8 mouse cellular contexts compared by ENCODE assay signal in genomic region chr3:36863427-36863826, GRCm38 (mm10). TPM values are rescaled to one million over a fixed set of nuclear protein-coding genes. Genes with fewer than 3 reads are reported as not detected.
DNase-seq lines count a peak whose midpoint lies in the region; ATAC-seq and TF ChIP-seq lines count a peak whose summit lies in the region.

No protein-coding gene starts in this region.

- H3K4me2 ChIP-seq in heart, embryonic 12.5 days: peak overlapping the region; percentile 82

- peak overlapping the region; percentile 93 for H3K9ac ChIP-seq in heart, embryonic 12.5 days

- H3K27ac ChIP-seq in heart, embryonic 12.5 days (ENCODE audit: poor library complexity, severe bottlenecking): peak overlapping the region; percentile 84
- peak overlapping the region; percentile 88 for H3K27ac ChIP-seq in limb, embryonic 10.5 days
- no peak overlapping the region; the same call in 1 of the 2 replicates for H3K27ac ChIP-seq in olfactory bulb, adult 2 months (ENCODE audit: insufficient read depth, low read depth, low read length)

- intact Hi-C loops in heart, postnatal 25 days (cut with DNase I): loop anchor here (10.0 kb wide), 1 partner anchor 551 kb away; the partner anchor contains the start of gene Spata5

- no peak for TF ChIP-seq CTCF in olfactory bulb, adult 2 months (IDR thresholded peaks at IDR 0.05; ENCODE audit: insufficient read depth, low read depth, low read length)

- no peak for TF ChIP-seq POLR2A in olfactory bulb, adult 2 months (IDR thresholded peaks at IDR 0.05; ENCODE audit: insufficient read depth, low read depth, low read length)

- H3K27me3 ChIP-seq in heart, embryonic 12.5 days (replicated peaks): no peaks in the 10 kb centered on the region
- H3K27me3 ChIP-seq in limb, embryonic 10.5 days (ENCODE audit: low read depth, poor library complexity, severe bottlenecking): no peaks in the 10 kb centered on the region

- peaks cover 4% of the 10 kb centered on the region; the same call in 1 of the 2 replicates for H3K4me1 ChIP-seq in heart, embryonic 12.5 days (replicated peaks)
- H3K4me1 ChIP-seq in limb, embryonic 10.5 days: peaks cover 9% of the 10 kb centered on the region
- H3K4me1 ChIP-seq in olfactory bulb, adult 2 months (ENCODE audit: control insufficient read depth, insufficient read depth, low read length): no peaks in the 10 kb centered on the region

- ATAC-seq in heart, embryonic 12.5 days (ENCODE audit: insufficient number of reproducible peaks, low FRiP score): peak; percentile 71
- ATAC-seq in CD4-positive, CD25-positive, alpha-beta regulatory T cell, adult 4 months: peak; percentile 13
- ATAC-seq in erythroblast, adult 5-6 weeks (replicated peaks; ENCODE audit: low FRiP score, poor library complexity, severe bottlenecking): peak; percentile 48

- peak overlapping the region; percentile 87 for H3K4me3 ChIP-seq in heart, embryonic 12.5 days
- H3K4me3 ChIP-seq in limb, embryonic 10.5 days: peak overlapping the region; percentile 94
- H3K4me3 ChIP-seq in olfactory bulb, adult 2 months (ENCODE audit: insufficient read depth, low read depth, low read length): peak overlapping the region; percentile 85

- 2% methylated on average over 20 of the region's 23 CpGs for WGBS in heart, embryonic 12.5 days
- WGBS in limb, embryonic 10.5 days: 4% methylated on average over 23 of the region's 23 CpGs
- WGBS in olfactory bulb, adult 2 months: 1% methylated on average over 23 of the region's 23 CpGs

- H3K9me3 ChIP-seq in heart, embryonic 12.5 days (replicated peaks): no peaks in the 10 kb centered on the region
- H3K9me3 ChIP-seq in limb, embryonic 10.5 days (replicated peaks): no peaks in the 10 kb centered on the region

- no peak for DNase-seq in heart, postnatal 25 days (ENCODE audit: low spot score)
- no peak for DNase-seq in limb, embryonic 10.5 days (ENCODE audit: low spot score)
- no peak for DNase-seq in right cerebral cortex, postnatal 10 days (ENCODE audit: low spot score in 2 of 2)
- no peak for DNase-seq in right cerebral cortex, postnatal 14 days

- peaks cover 24% of the 10 kb centered on the region for H3K36me3 ChIP-seq in heart, embryonic 12.5 days
- peaks cover 29% of the 10 kb centered on the region for H3K36me3 ChIP-seq in limb, embryonic 10.5 days

RNA-seq across cellular contexts. Expression of gene 4932438A13Rik, which starts 0.5 kb away (rescaled TPM):
- polyA plus RNA-seq in heart, embryonic 12.5 days (2016; fragmentation: Nextera tagmentation; extraction: Ambion mirVana): 34.7 and 37.5 TPM in 2 replicates
- 10 to 100 TPM; 36.6 to 50.4 TPM for total RNA-seq in heart, postnatal 25 days (2021)
- polyA plus RNA-seq in CD4-positive, CD25-positive, alpha-beta regulatory T cell, adult 4 months (2017; shearing (Covaris generic)): 10 to 100 TPM; 64.8 to 77.8 TPM
- 43.3 and 63.4 TPM in 2 replicates for total RNA-seq in erythroblast, adult 5-6 weeks (2015; ENCODE audit: low replicate concordance)
- 25.8 and 41.8 TPM in 2 replicates for total RNA-seq in erythroblast, adult 5-6 weeks (2017; ENCODE audit: low replicate concordance)
- polyA plus RNA-seq in limb, embryonic 10.5 days (2016; fragmentation: Nextera tagmentation; extraction: Ambion mirVana): 32.0 and 38.0 TPM in 2 replicates
- polyA plus RNA-seq in olfactory bulb, adult 2 months (2012; ENCODE audit: insufficient read depth, insufficient read length, low replicate concordance, missing spikeins): 204 and 208 TPM in 2 replicates

Comparison
In these comparisons a context has a peak if more than half of its experiments do, and no peak if none do; other contexts are left out.
1. ATAC-seq: peak in every context shown above with its lines; median percentile 71 in heart, embryonic 12.5 days; 48 in erythroblast, adult 5-6 weeks; 13 in CD4-positive, CD25-positive, alpha-beta regulatory T cell, adult 4 months.